Mouse (Mus musculus) limb, embryonic 11.5 days (tissue): ENCODE measurements at regions not wholly inside any gene's neighbourhood (a gene's known extent, or its start where the extent isn't known, plus 50 kb on each side); places are given as distances from the start of the nearest gene placed in this dataset.

Source experiments
- ATAC-seq: fragments of 200-750 bp; cut with Nextera tagmentation; 2 replicates; pipeline ENCODE4 v1.8.0; 2017; ENCODE audit warnings: low read depth; ENCODE audit not compliant: insufficient number of reproducible peaks, low FRiP score, low TSS enrichment
- DNase-seq: peaks from one replicate; pipeline ENCODE4 v3.0.0-alpha.2; 2015; ENCODE audit warnings: low spot score
- H3K27ac ChIP-seq: fragments of 300-500 bp; sonication (generic); replicated peaks from 2 replicates; pipeline ENCODE4 v1.5.1; 2014; ENCODE audit warnings: low read depth, mild to moderate bottlenecking, low read length
- H3K27me3 ChIP-seq: fragments of 300-500 bp; sonication (generic); 2 replicates; pipeline ENCODE4 v1.6.1; 2014; ENCODE audit warnings: mild to moderate bottlenecking, low read length, mixed read lengths; ENCODE audit not compliant: control insufficient read depth, insufficient read depth
- H3K36me3 ChIP-seq: fragments of 300-500 bp; sonication (generic); 2 replicates; pipeline ENCODE4 v1.6.1; 2014; ENCODE audit warnings: mild to moderate bottlenecking, low read length, moderate library complexity, mixed read lengths; ENCODE audit not compliant: control insufficient read depth, insufficient read depth
- H3K4me1 ChIP-seq: fragments of 300-500 bp; sonication (generic); 2 replicates; pipeline ENCODE4 v1.6.1; 2014; ENCODE audit warnings: low read length, mixed read lengths; ENCODE audit not compliant: control insufficient read depth, insufficient read depth
- H3K4me2 ChIP-seq: fragments of 300-500 bp; sonication (generic); 2 replicates; pipeline ENCODE4 v1.6.1; 2014; ENCODE audit warnings: low read depth, mild to moderate bottlenecking, moderate library complexity; ENCODE audit not compliant: severe bottlenecking
- H3K4me3 ChIP-seq: fragments of 300-500 bp; sonication (generic); 2 replicates; pipeline ENCODE4 v1.5.1; 2014; ENCODE audit warnings: low read depth, low read length
- H3K9ac ChIP-seq: fragments of 300-500 bp; sonication (generic); 2 replicates; pipeline ENCODE4 v1.6.1; 2014; ENCODE audit warnings: mild to moderate bottlenecking, low read length
- H3K9me3 ChIP-seq: fragments of 300-500 bp; sonication (generic); 2 replicates; pipeline ENCODE4 v1.6.1; 2016; ENCODE audit warnings: low read length; ENCODE audit not compliant: control insufficient read depth
- WGBS: fragments of 180-500 bp; shearing (Covaris S2); extraction: QIAGEN DNeasy Blood & Tissue Kit; methylation state at CpG from one replicate; pipeline ENCODE4 v1.1.7; 2014; 5-methylcytosine and 5-hydroxymethylcytosine counted together

- Histone ChIP-seq H3K9ac (no peak overlapping the region), H3K9me3 (no peaks in the 10 kb centered on the region), H3K4me1 (no peaks in the 10 kb centered on the region), H3K4me3 (no peak overlapping the region), H3K27ac (no peak overlapping the region), H3K27me3 (no peaks in the 10 kb centered on the region), H3K36me3 (no peaks in the 10 kb centered on the region), H3K4me2 (no peak overlapping the region)
- ATAC-seq (no peak), DNase-seq (no peak)
- WGBS = 17% methylated on average over 2 of the region's 2 CpGs
Observed at GRCm38 (mm10) chr1:158039756-158040155, 316.4 kb downstream of the Brinp2 start.

- Histone ChIP-seq H3K4me3 (no peak overlapping the region), H3K36me3 (no peaks in the 10 kb centered on the region), H3K27me3 (no peaks in the 10 kb centered on the region), H3K9ac (no peak overlapping the region), H3K4me1 (no peaks in the 10 kb centered on the region), H3K4me2 (no peak overlapping the region), H3K9me3 (no peaks in the 10 kb centered on the region), H3K27ac (no peak overlapping the region)
- DNase-seq (no peak), ATAC-seq (no peak)
- WGBS = 76% methylated on average over 4 of the region's 4 CpGs
Observed at GRCm38 (mm10) chr1:158040334-158040733, 315.8 kb downstream of the Brinp2 start.

DNA sequence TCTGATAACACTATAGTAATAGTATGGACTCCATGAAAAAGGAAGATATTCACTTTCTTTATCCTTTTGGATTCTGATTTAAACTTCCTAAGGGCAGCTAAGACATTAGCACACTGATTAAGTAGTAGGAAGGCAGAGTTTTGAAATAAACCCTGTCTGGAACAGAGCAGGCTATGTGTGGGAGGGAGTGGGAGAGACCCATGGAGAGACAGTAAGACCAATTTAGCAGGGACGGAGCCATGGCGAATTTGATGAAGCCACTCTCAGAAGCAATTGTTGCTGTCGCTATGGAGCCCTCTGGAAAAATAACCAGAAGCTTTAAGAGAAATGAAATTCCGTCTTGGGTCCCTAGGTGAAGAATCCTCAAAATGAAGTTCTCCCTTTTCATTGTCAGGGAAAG lies 303.5 kb downstream of the Brinp2 start:
- no peak for DNase-seq
- Histone ChIP-seq H3K4me3 (no peak overlapping the region), H3K9me3 (no peaks in the 10 kb centered on the region), H3K9ac (no peak overlapping the region), H3K36me3 (no peaks in the 10 kb centered on the region), H3K4me2 (no peak overlapping the region), H3K27ac (no peak overlapping the region), H3K4me1 (no peaks in the 10 kb centered on the region), H3K27me3 (no peaks in the 10 kb centered on the region)
- 83% methylated on average over 4 of the region's 4 CpGs for WGBS
- no peak for ATAC-seq

GRCm38 (mm10) chr1:158054961-158055360 lies 301.2 kb downstream of the Brinp2 start:
- no peak for DNase-seq

DNA sequence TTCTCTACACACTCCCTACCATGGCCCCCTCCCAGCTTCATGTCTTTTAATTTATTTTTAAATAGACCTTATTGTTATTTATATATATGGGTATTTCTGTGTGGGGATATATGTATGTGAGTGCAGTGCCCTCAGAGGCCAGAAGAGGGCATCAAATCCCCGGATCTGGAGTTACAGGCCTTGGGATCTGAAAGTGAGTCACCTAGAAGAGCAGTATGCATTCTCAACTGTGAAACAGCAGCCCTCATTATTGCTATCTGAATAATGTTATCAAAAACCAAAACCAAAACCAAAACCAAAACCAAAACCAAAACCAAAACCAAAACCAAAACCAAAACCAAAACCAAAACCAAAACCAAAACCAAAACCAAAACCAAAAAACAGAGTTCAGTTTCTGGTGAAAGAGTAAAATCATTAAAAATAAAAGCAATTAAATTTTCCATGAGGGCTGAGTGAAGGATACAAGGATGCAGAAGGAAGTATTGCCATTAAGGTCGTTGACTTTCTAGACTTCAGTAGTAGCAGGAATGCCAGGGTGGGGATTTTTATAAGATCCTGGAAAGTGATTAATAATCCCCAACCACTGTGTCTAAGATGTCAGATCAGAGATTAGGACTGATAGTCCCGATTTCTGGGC lies 299.0 kb downstream of the Brinp2 start:
- Histone ChIP-seq H3K4me2 (no peak overlapping the region), H3K27ac (no peak overlapping the region), H3K9ac (no peak overlapping the region), H3K4me3 (no peak overlapping the region), H3K27me3 (no peaks in the 10 kb centered on the region), H3K9me3 (no peaks in the 10 kb centered on the region), H3K36me3 (no peaks in the 10 kb centered on the region), H3K4me1 (no peaks in the 10 kb centered on the region)
- no peak for ATAC-seq
- 70% methylated on average over 3 of the region's 3 CpGs for WGBS
- DNase-seq = no peak

More at GRCm38 (mm10) chr1:158054961-158055360, 301.2 kb downstream of the Brinp2 start:
- Histone ChIP-seq H3K27ac (no peak overlapping the region), H3K27me3 (no peaks in the 10 kb centered on the region), H3K4me2 (no peak overlapping the region), H3K4me1 (no peaks in the 10 kb centered on the region), H3K9me3 (no peaks in the 10 kb centered on the region), H3K9ac (no peak overlapping the region), H3K4me3 (no peak overlapping the region), H3K36me3 (no peaks in the 10 kb centered on the region)
- ATAC-seq = no peak
- 86% methylated on average over 11 of the region's 11 CpGs for WGBS

- no peaks in the 10 kb centered on the region for H3K4me1 ChIP-seq
- no peak for ATAC-seq
- H3K4me3 ChIP-seq = no peak overlapping the region
- H3K27me3 ChIP-seq = no peaks in the 10 kb centered on the region
- no peak overlapping the region for H3K4me2 ChIP-seq
- H3K9me3 ChIP-seq = no peaks in the 10 kb centered on the region
- DNase-seq = no peak
- no peak overlapping the region for H3K9ac ChIP-seq
- H3K27ac ChIP-seq = no peak overlapping the region
- H3K36me3 ChIP-seq = no peaks in the 10 kb centered on the region
Observed at GRCm38 (mm10) chr1:158057789-158058188, 298.3 kb downstream of the Brinp2 start.

- 86% methylated on average over 6 of the region's 6 CpGs for WGBS
- Histone ChIP-seq H3K4me3 (no peak overlapping the region), H3K27ac (no peak overlapping the region), H3K9ac (no peak overlapping the region), H3K27me3 (no peaks in the 10 kb centered on the region), H3K4me1 (no peaks in the 10 kb centered on the region), H3K36me3 (no peaks in the 10 kb centered on the region), H3K9me3 (no peaks in the 10 kb centered on the region), H3K4me2 (no peak overlapping the region)
- DNase-seq = no peak
- no peak for ATAC-seq
Observed at GRCm38 (mm10) chr1:158061995-158062394, 294.1 kb downstream of the Brinp2 start.

DNA sequence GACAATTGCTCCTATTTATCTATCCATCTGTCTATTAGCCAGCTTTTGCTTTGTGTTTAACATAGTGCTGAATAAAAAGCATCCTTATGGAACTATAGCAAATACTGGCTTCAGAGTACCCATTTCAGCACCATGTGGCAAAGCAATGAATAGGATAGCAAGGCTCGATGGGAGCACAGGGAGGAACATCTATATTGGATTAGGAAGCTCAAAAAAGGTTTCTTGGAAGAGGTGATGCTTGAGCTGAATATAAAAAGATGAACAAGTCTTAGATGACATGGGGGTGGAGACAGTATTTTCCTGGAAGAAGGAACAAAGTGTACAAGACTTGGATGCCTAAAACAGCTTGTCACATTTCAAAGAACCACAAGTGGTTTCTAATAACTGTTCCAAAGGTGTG lies 273.9 kb downstream of the Brinp2 start:
- WGBS = 86% methylated on average over 1 of the region's 1 CpGs
- Histone ChIP-seq H3K36me3 (no peaks in the 10 kb centered on the region), H3K9me3 (no peaks in the 10 kb centered on the region), H3K4me2 (no peak overlapping the region), H3K27ac (no peak overlapping the region), H3K27me3 (no peaks in the 10 kb centered on the region), H3K4me1 (no peaks in the 10 kb centered on the region), H3K9ac (no peak overlapping the region), H3K4me3 (no peak overlapping the region)
- ATAC-seq (no peak), DNase-seq (no peak)

DNA sequence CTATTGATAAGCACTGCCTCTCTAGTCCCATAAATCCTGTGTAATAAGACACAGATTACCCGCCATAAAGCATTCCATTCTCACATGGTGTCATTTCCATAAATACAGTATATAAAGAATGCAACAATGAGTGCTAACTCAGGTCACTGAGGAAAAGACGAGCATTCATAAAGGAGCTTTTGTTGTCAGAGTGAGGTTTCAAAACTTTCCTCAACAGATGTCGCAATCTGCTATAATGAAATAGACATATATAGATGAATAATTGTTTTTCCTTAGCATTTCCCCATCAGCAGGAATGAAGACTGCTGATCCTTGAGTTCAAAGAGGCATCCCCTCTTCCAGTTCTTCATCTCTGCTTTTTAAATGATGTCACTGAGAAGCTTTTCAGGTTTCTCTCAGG lies 270.3 kb downstream of the Brinp2 start:
- no peaks in the 10 kb centered on the region for H3K36me3 ChIP-seq
- no peak for ATAC-seq
- DNase-seq = no peak
- no peaks in the 10 kb centered on the region for H3K27me3 ChIP-seq
- 88% methylated on average over 3 of the region's 3 CpGs for WGBS
- no peak overlapping the region for H3K9ac ChIP-seq
- no peak overlapping the region for H3K27ac ChIP-seq
- H3K4me3 ChIP-seq = no peak overlapping the region
- no peak overlapping the region for H3K4me2 ChIP-seq
- H3K4me1 ChIP-seq = no peaks in the 10 kb centered on the region
- no peaks in the 10 kb centered on the region for H3K9me3 ChIP-seq
